Mouse (Mus musculus) testis, adult 2 months (tissue): ENCODE results near the gene Alg14. TPM values are rescaled to one million over a fixed set of nuclear protein-coding genes. Genes with fewer than 3 reads are reported as not detected.

Source experiments
- H3K27ac ChIP-seq: fragments of 200-500 bp; 2 replicates; pipeline ENCODE4 v1.5.1; 2012; ENCODE audit warnings: low read depth, low read length; ENCODE audit not compliant: control insufficient read depth, insufficient read depth
- H3K27me3 ChIP-seq: fragments of 200-500 bp; 2 replicates; pipeline ENCODE4 v1.6.1; 2012; ENCODE audit warnings: mild to moderate bottlenecking, low read length, moderate library complexity; ENCODE audit not compliant: control insufficient read depth, insufficient read depth
- H3K36me3 ChIP-seq: fragments of 200-500 bp; 2 replicates; pipeline ENCODE4 v1.6.1; 2012; ENCODE audit warnings: mild to moderate bottlenecking, low read length; ENCODE audit not compliant: control insufficient read depth, insufficient read depth
- H3K4me1 ChIP-seq: fragments of 200-500 bp; 2 replicates; pipeline ENCODE4 v1.6.1; 2012; ENCODE audit warnings: low read length; ENCODE audit not compliant: control insufficient read depth, insufficient read depth
- H3K4me3 ChIP-seq: fragments of 200-500 bp; 2 replicates; pipeline ENCODE4 v1.5.1; 2012; ENCODE audit warnings: low read depth, mild to moderate bottlenecking, low read length, moderate library complexity, mixed read lengths; ENCODE audit not compliant: control insufficient read depth
- CTCF ChIP-seq: fragments of 200-500 bp; IDR thresholded peaks from 2 replicates; pipeline ENCODE4 v1.5.1; 2012; ENCODE audit warnings: low read depth, mild to moderate bottlenecking, inconsistent platforms, low read length, moderate library complexity; ENCODE audit not compliant: control insufficient read depth, insufficient read depth, insufficient replicate concordance
- POLR2A ChIP-seq: fragments of 200-500 bp; IDR thresholded peaks from 2 replicates; pipeline ENCODE4 v1.6.1; 2012; ENCODE audit warnings: low read depth, mild to moderate bottlenecking, inconsistent platforms, low read length, moderate library complexity; ENCODE audit not compliant: control insufficient read depth
- polyA plus RNA-seq: library from polyadenylated mRNA; depleted of rRNA; stranded (reverse); fragments of >200 nt; gene quantifications from 2 replicates; pipeline ENCODE4 v1.2.3, GENCODE M21; 2012

Gene Alg14
- polyA plus RNA-seq, 1 experiment: 3.3 TPM

DNA sequence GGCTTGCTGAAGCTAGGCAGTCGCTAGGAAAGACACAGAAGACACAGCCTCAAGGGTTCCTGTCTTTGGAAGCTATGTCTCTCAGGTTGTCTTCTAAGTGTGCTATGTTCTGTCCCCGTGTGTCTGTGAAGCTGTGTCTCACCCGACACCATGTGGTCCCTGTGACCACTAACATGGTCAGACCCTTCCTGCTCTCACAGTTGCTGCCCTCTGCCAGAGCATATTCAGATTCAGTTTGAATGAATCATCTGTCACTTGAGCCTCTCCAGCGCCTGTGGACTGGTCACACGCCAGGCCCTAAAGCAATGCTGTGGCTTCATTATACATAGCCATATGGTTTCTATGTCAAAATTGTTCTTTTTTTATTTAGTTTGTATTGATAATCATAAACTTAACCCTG, 88.1 kb downstream of the Alg14 start:
- no peaks in the 10 kb centered on the region for H3K36me3 ChIP-seq
- no peak overlapping the region for H3K4me3 ChIP-seq
- H3K4me1 ChIP-seq: no peaks in the 10 kb centered on the region
- no peak overlapping the region for H3K27ac ChIP-seq
- no peaks in the 10 kb centered on the region for H3K27me3 ChIP-seq
- TF ChIP-seq CTCF (no peak), POLR2A (no peak)

DNA sequence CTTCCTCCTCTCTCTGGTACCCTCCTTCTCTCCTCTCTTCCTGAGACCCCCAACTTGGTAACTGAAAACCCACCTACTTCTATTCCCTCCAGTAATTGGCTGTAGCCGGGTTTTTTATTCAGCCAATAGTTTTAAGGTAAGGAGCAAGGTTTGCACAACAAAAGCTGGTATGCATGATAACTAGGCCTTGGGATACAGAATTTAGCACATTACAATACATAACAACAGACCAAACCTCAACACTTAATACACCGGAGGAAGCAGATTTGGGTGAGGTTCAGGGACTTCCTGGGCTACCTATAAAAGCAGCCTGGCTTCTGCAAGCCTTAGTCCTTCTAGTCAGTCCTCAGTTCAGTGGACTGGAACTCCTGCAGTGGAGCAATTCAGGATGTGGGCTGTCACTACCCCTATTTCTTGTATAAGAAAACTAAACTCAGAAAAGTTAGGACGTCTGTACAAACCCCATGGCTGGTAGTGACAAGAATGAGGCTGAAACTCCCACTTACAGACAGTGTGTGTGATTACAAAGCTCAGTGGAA, 96.0 kb downstream of the Alg14 start:
- H3K4me1 ChIP-seq: peaks cover 10% of the 10 kb centered on the region
- no peak for TF ChIP-seq CTCF
- TF ChIP-seq POLR2A: no peak
- H3K4me3 ChIP-seq: no peak overlapping the region
- H3K27me3 ChIP-seq: no peaks in the 10 kb centered on the region
- H3K27ac ChIP-seq: no peak overlapping the region
- no peaks in the 10 kb centered on the region for H3K36me3 ChIP-seq

DNA sequence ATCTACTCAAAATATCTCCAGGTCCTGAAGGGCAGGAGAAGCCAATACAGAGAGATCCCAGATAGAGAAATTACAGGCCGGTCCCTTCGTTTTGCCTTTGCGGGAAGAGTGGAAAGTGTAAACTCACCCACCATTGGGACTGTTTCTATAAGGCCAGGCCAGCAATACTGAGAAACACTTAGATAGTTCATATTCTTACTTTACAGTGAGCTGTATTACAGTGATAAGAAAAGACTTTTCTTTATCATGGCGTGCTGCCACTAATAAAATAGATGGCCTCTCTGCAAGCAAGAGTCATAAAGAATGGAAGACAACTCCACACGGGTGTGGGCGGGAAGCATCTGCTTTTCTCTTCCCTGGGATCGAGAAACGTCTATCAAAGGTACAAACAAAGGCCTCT, 97.8 kb downstream of the Alg14 start:
- Histone ChIP-seq H3K27ac (no peak overlapping the region), H3K36me3 (no peaks in the 10 kb centered on the region), H3K4me3 (no peak overlapping the region), H3K4me1 (peaks cover 10% of the 10 kb centered on the region), H3K27me3 (no peaks in the 10 kb centered on the region)
- TF ChIP-seq POLR2A (no peak), CTCF (no peak)

DNA sequence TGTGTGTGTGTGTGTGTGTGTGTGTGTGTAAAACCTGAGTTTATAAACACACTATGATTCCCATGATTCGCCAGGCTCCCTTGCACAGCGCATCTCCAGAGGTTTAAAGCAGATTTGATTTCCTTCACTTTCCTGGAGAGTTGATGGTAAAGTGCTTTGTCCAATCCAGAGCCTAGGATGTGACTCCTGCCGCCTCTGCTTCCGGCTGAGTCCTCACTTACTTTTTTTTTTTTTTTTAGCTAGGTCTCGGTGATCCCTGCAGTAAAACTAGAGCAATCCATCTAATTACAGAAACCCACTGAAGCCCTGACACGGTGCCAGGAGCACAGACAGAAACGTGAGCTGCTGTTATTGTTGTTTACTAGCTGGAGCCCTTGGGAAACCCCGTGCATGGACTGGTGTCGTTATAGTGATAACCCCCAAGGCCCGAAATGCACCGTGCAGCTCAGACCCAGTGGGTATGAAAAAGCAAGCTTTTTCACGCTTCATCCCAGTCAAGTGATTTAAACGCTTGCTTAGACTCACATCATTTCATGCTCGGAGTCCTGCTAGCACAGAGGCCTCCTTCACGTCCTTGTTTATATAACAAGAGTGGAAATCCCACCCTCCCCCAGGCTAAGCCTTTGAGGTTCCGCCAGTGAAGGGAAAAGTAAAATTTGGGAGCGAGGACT, 98.4 kb downstream of the Alg14 start:
- peaks cover 10% of the 10 kb centered on the region for H3K4me1 ChIP-seq
- H3K27me3 ChIP-seq: no peaks in the 10 kb centered on the region
- no peak for TF ChIP-seq POLR2A
- TF ChIP-seq CTCF: no peak
- peak overlapping the region; percentile 49 for H3K4me3 ChIP-seq
- H3K36me3 ChIP-seq: no peaks in the 10 kb centered on the region
- H3K27ac ChIP-seq: peak overlapping the region; percentile 29; the same call in 1 of the 2 replicates

DNA sequence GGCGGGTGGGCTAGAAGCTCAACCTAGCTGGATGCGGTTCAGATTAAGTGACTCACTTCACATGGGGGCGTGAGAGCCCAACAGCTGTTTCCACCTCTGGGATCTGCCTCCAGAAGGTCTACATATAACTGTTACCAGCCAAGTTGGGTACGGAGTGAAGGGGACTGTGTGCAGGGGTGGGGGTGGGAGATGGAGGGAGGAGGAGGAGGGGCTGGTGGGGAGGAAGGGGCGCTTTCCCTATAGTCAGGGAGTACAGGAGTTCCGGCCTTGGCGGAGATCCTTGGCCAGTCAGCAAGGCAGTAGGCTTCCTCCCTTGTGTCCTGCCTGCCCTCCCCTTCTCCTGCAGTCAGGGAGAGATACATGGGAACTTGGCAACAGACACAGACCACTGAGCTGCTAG, 99.2 kb downstream of the Alg14 start:
- TF ChIP-seq POLR2A (no peak), CTCF (no peak)
- H3K4me3 ChIP-seq: no peak overlapping the region
- H3K4me1 ChIP-seq: peaks cover 10% of the 10 kb centered on the region
- H3K27me3 ChIP-seq: no peaks in the 10 kb centered on the region
- no peaks in the 10 kb centered on the region for H3K36me3 ChIP-seq
- no peak overlapping the region for H3K27ac ChIP-seq

DNA sequence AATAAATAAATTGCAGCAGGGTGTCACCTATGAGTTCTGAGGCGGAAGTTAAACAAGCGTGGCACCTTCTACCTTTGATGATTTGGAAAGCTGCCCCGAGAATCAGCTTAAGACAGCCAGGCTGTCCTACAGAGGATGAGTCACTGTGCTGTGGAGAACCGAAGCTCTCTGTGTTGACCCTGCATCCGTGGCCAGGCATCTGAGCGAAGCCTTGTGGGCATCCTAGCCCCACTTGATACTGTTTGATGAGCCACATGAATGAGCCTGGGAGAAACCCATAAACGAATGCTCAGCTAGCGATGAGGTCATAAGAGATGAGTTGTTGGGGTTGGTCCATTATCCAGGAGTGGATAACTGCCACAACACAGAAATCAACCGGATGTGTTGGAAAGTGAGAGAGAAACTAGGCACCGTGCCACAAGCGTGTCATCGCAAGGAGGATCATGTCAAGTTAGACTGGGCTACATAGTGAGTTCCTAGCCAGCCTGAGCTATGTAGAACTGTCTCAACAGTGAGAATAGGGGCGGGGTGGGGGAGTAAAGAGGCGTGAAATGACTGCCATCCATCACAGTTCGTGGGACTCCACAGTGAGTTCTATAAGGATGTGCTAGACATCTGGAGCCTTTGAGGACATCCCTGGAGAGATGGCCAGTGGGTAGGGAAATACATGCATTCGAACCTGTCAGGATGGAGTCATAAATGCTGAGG, 104.2 kb downstream of the Alg14 start:
- Histone ChIP-seq H3K36me3 (no peaks in the 10 kb centered on the region), H3K27ac (no peak overlapping the region), H3K4me1 (peaks cover 2% of the 10 kb centered on the region; the same call in 1 of the 2 replicates), H3K27me3 (no peaks in the 10 kb centered on the region), H3K4me3 (no peak overlapping the region)
- TF ChIP-seq POLR2A: no peak
- TF ChIP-seq CTCF: no peak

DNA sequence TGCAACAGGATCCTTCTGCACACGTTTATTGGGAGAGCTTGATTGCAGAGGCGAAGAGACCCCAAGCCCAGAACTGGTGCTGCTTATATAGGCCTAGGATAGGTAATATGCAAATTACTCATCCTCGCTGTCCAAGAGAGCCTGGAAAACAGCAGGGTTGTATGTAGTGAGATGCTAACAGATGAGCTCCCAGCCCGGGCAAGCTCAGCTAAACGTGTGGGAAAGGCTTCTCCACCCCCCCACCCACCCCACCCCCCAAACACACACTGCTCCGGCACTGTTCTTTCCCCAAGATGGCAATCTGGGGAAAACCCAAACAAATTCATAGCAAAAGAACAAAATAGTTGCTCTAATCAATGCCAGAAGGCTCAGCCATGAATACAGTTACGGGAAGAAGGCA, 105.0 kb downstream of the Alg14 start:
- no peaks in the 10 kb centered on the region for H3K27me3 ChIP-seq
- no peak overlapping the region for H3K4me3 ChIP-seq
- TF ChIP-seq CTCF: no peak
- TF ChIP-seq POLR2A: no peak
- no peaks in the 10 kb centered on the region for H3K36me3 ChIP-seq
- no peak overlapping the region for H3K27ac ChIP-seq
- H3K4me1 ChIP-seq: no peaks in the 10 kb centered on the region
